Mouse (Mus musculus) neural tube, embryonic 11.5 days (tissue): ENCODE measurements around the gene F11r. TPM values are rescaled to one million over a fixed set of nuclear protein-coding genes. Genes with fewer than 3 reads are reported as not detected.

Experiments
- ATAC-seq: fragments of 200-750 bp; cut with Nextera tagmentation; 2 replicates; pipeline ENCODE4 v1.8.0; 2017; ENCODE audit warnings: moderate number of reproducible peaks, mild to moderate bottlenecking, moderate TSS enrichment, moderate library complexity; ENCODE audit not compliant: insufficient read depth, low FRiP score, low TSS enrichment
- DNase-seq: peaks from one replicate; pipeline ENCODE4 v3.0.0-alpha.2; 2015; ENCODE audit warnings: low spot score
- H3K27ac ChIP-seq: fragments of 300-500 bp; sonication (generic); 2 replicates; pipeline ENCODE4 v1.5.1; 2014; ENCODE audit warnings: low read depth, mild to moderate bottlenecking, low read length
- H3K27me3 ChIP-seq: fragments of 300-500 bp; sonication (generic); 2 replicates; pipeline ENCODE4 v1.6.1; 2014; ENCODE audit warnings: mild to moderate bottlenecking, low read length, mixed read lengths; ENCODE audit not compliant: control insufficient read depth, insufficient read depth
- H3K36me3 ChIP-seq: fragments of 300-500 bp; sonication (generic); 2 replicates; pipeline ENCODE4 v1.6.1; 2014; ENCODE audit warnings: mild to moderate bottlenecking, low read length, moderate library complexity, mixed read lengths; ENCODE audit not compliant: control insufficient read depth, insufficient read depth
- H3K4me1 ChIP-seq: fragments of 300-500 bp; sonication (generic); 2 replicates; pipeline ENCODE4 v1.6.1; 2014; ENCODE audit warnings: low read length, mixed read lengths; ENCODE audit not compliant: control insufficient read depth, insufficient read depth
- H3K4me2 ChIP-seq: fragments of 300-500 bp; sonication (generic); 2 replicates; pipeline ENCODE4 v1.6.1; 2014; ENCODE audit warnings: low read depth, mild to moderate bottlenecking, moderate library complexity
- H3K4me3 ChIP-seq: fragments of 300-500 bp; sonication (generic); 2 replicates; pipeline ENCODE4 v1.5.1; 2014; ENCODE audit warnings: low read depth, low read length
- H3K9ac ChIP-seq: fragments of 300-500 bp; sonication (generic); 2 replicates; pipeline ENCODE4 v1.6.1; 2014; ENCODE audit warnings: mild to moderate bottlenecking, low read length
- H3K9me3 ChIP-seq: fragments of 300-500 bp; sonication (generic); 2 replicates; pipeline ENCODE4 v1.6.1; 2016; ENCODE audit warnings: low read length; ENCODE audit not compliant: control insufficient read depth
- WGBS: fragments of 180-500 bp; shearing (Covaris S2); extraction: QIAGEN DNeasy Blood & Tissue Kit; methylation state at CpG from one replicate; pipeline ENCODE4 v1.1.7; 2014; 5-methylcytosine and 5-hydroxymethylcytosine counted together
- polyA plus RNA-seq: library from polyadenylated mRNA; unstranded; fragments of >200 nt; fragmentation: Nextera tagmentation; extraction: Ambion mirVana; gene quantifications from 2 replicates; pipeline ENCODE4 v1.2.1, GENCODE M21; 2014

F11r gene
- polyA plus RNA-seq, 1 experiment from 2014 or later: 21.0 TPM

GRCm38 (mm10) chr1:171425126-171425525 lies 12.2 kb upstream of the F11r start:
- 87% methylated on average over 4 of the region's 4 CpGs for WGBS
- no peaks in the 10 kb centered on the region for H3K36me3 ChIP-seq
- no peak overlapping the region for H3K9ac ChIP-seq
- H3K4me3 ChIP-seq: no peak overlapping the region
- no peak overlapping the region for H3K27ac ChIP-seq
- no peak overlapping the region for H3K4me2 ChIP-seq
- no peak for DNase-seq
- H3K4me1 ChIP-seq: no peaks in the 10 kb centered on the region
- H3K9me3 ChIP-seq: no peaks in the 10 kb centered on the region
- no peak for ATAC-seq
- no peaks in the 10 kb centered on the region for H3K27me3 ChIP-seq

GRCm38 (mm10) chr1:171432158-171432557 lies 5.2 kb upstream of the F11r start:
- Histone ChIP-seq H3K9ac (no peak overlapping the region), H3K4me3 (no peak overlapping the region), H3K9me3 (no peaks in the 10 kb centered on the region), H3K36me3 (no peaks in the 10 kb centered on the region), H3K4me2 (no peak overlapping the region), H3K27me3 (peaks cover 8% of the 10 kb centered on the region), H3K27ac (no peak overlapping the region), H3K4me1 (peaks cover under 1% of the 10 kb centered on the region)
- DNase-seq (no peak), ATAC-seq (no peak)
- 77% methylated on average over 5 of the region's 5 CpGs for WGBS

GRCm38 (mm10) chr1:171435288-171435814 lies 2.0 kb upstream of the F11r start:
- no peak overlapping the region for H3K4me2 ChIP-seq
- no peaks in the 10 kb centered on the region for H3K36me3 ChIP-seq
- no peaks in the 10 kb centered on the region for H3K9me3 ChIP-seq
- no peak for DNase-seq
- H3K4me1 ChIP-seq: peaks cover 8% of the 10 kb centered on the region
- H3K4me3 ChIP-seq: no peak overlapping the region
- no peak overlapping the region for H3K27ac ChIP-seq
- H3K9ac ChIP-seq: no peak overlapping the region
- 10% methylated on average over 7 of the region's 7 CpGs for WGBS
- H3K27me3 ChIP-seq: peaks cover 27% of the 10 kb centered on the region
- ATAC-seq: no peak

- H3K27ac ChIP-seq: no peak overlapping the region
- H3K9me3 ChIP-seq: no peaks in the 10 kb centered on the region
- no peak overlapping the region for H3K9ac ChIP-seq
- peaks cover 27% of the 10 kb centered on the region for H3K27me3 ChIP-seq
- no peaks in the 10 kb centered on the region for H3K36me3 ChIP-seq
- no peak for DNase-seq
- ATAC-seq: no peak
- H3K4me1 ChIP-seq: peaks cover 8% of the 10 kb centered on the region
- no peak overlapping the region for H3K4me3 ChIP-seq
- no peak overlapping the region for H3K4me2 ChIP-seq
- WGBS: 45% methylated on average over 1 of the region's 1 CpGs
Measured at GRCm38 (mm10) chr1:171435974-171436373, 1.4 kb upstream of the F11r start.

GRCm38 (mm10) chr1:171438014-171438670 lies 807 bp downstream of the F11r start:
- peaks cover 8% of the 10 kb centered on the region for H3K4me1 ChIP-seq
- H3K27ac ChIP-seq: no peak overlapping the region
- peak overlapping the region; percentile 36 for H3K4me3 ChIP-seq
- H3K9ac ChIP-seq: peak overlapping the region; percentile 37
- ATAC-seq: no peak
- H3K9me3 ChIP-seq: no peaks in the 10 kb centered on the region
- WGBS: 4% methylated on average over 18 of the region's 18 CpGs
- H3K36me3 ChIP-seq: no peaks in the 10 kb centered on the region
- H3K4me2 ChIP-seq: peak overlapping the region; percentile 56
- peaks cover 27% of the 10 kb centered on the region for H3K27me3 ChIP-seq
- DNase-seq: no peak

GRCm38 (mm10) chr1:171439072-171439471 lies 1.7 kb downstream of the F11r start:
- no peak for ATAC-seq
- Histone ChIP-seq H3K27me3 (peaks cover 27% of the 10 kb centered on the region), H3K36me3 (no peaks in the 10 kb centered on the region), H3K4me3 (no peak overlapping the region), H3K9ac (no peak overlapping the region), H3K27ac (no peak overlapping the region), H3K4me2 (no peak overlapping the region), H3K9me3 (peaks cover 3% of the 10 kb centered on the region; the same call in 1 of the 2 replicates), H3K4me1 (peaks cover 8% of the 10 kb centered on the region)
- WGBS: 37% methylated on average over 8 of the region's 8 CpGs
- DNase-seq: no peak

- no peak for DNase-seq
- WGBS: 46% methylated on average over 9 of the region's 9 CpGs
- ATAC-seq: no peak
- peaks cover 3% of the 10 kb centered on the region; the same call in 1 of the 2 replicates for H3K9me3 ChIP-seq
- no peaks in the 10 kb centered on the region for H3K36me3 ChIP-seq
- H3K9ac ChIP-seq: no peak overlapping the region
- no peak overlapping the region for H3K27ac ChIP-seq
- H3K4me3 ChIP-seq: no peak overlapping the region
- H3K4me1 ChIP-seq: peaks cover 8% of the 10 kb centered on the region
- peaks cover 27% of the 10 kb centered on the region for H3K27me3 ChIP-seq
- peak overlapping the region; percentile 13; the same call in 1 of the 2 replicates for H3K4me2 ChIP-seq
Measured at GRCm38 (mm10) chr1:171440025-171440725, 2.8 kb downstream of the F11r start.

GRCm38 (mm10) chr1:171441466-171442412 lies 4.4 kb downstream of the F11r start:
- no peak overlapping the region for H3K4me3 ChIP-seq
- peaks cover 8% of the 10 kb centered on the region for H3K4me1 ChIP-seq
- DNase-seq: no peak
- H3K9ac ChIP-seq: no peak overlapping the region
- peaks cover 22% of the 10 kb centered on the region for H3K27me3 ChIP-seq
- H3K4me2 ChIP-seq: no peak overlapping the region
- H3K27ac ChIP-seq: no peak overlapping the region
- ATAC-seq: no peak
- peaks cover 3% of the 10 kb centered on the region; the same call in 1 of the 2 replicates for H3K9me3 ChIP-seq
- WGBS: 65% methylated on average over 7 of the region's 7 CpGs
- no peaks in the 10 kb centered on the region for H3K36me3 ChIP-seq
